Mouse (Mus musculus): Measurements from ENCODE around the gene Kcnq1.

DNA sequence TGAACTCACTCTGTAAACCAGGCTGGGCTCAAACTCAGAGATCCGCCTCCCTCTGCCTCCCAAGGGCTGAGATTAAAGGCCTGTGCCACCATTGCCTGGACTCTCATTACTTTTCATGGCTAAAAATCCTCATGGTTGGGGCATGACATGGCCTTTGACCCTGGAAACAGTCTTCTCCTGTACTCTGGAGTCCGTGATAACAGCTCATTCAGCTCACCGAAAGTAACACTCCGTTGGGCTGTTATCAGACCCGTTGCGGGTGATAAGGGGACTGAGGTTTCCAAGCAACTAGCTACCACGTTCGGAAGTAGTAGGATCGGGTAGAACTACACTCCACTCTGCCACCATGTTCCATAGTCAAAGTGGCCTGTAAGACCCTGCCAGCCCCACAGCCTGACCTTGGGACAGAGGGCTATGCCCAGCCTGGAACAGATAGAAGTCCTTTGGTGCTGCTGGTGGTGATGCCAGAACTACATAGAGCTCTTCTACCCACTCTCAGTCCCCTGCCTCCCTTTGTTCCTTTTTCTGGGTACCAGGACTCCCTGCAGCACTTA lies 48.4 kb upstream of the Kcnq1 start:
- TF ChIP-seq POLR2A (IDR thresholded peaks at IDR 0.05; ENCODE audit: low read depth, low read length) (no peak), CTCF (IDR thresholded peaks at IDR 0.05; ENCODE audit: extremely low read depth, insufficient read depth, insufficient read length, insufficient replicate concordance) (no peak)
